Mouse (Mus musculus) forebrain, embryonic 13.5 days (tissue): Measurements from ENCODE around the gene Tmem72. TPM values are rescaled to one million over a fixed set of nuclear protein-coding genes. Genes with fewer than 3 reads are reported as not detected.

ENCODE experiments used
- microRNA-seq: library from miRNA; unstranded; fragments of <30 nt; microRNA quantifications from one replicate; pipeline ENCODE4, GENCODE M21; 2016
- polyA plus RNA-seq: library from polyadenylated mRNA; unstranded; fragments of >200 nt; fragmentation: Nextera tagmentation; extraction: Ambion mirVana; gene quantifications from 2 replicates; pipeline ENCODE4 v1.2.1, GENCODE M21; 2015

The Tmem72 gene
- polyA plus RNA-seq, 1 experiment from 2014 or later, result 0.06 TPM

Small RNAs within 50 kb of the gene (microRNA-seq; reads per million reads assigned to microRNA genes)
- 1.1 reads per million for gene Mir7043

Other genes starting within 250 kb of the Tmem72 start
- gene Olfr211, start 227.8 kb downstream of the Tmem72 start, polyA plus RNA-seq, result not detected in 2 replicates
- gene Olfr212, start 210.4 kb downstream of the Tmem72 start, polyA plus RNA-seq, result not detected in 2 replicates
- not detected in 2 replicates for gene Olfr213, start 178.5 kb downstream of the Tmem72 start, polyA plus RNA-seq
- 0.53 and 0.78 TPM in 2 replicates for gene Gm5580, start 165.8 kb downstream of the Tmem72 start, polyA plus RNA-seq
- gene Olfr214, start 162.7 kb downstream of the Tmem72 start, polyA plus RNA-seq, result not detected in 2 replicates
- gene Olfr215, start 132.7 kb downstream of the Tmem72 start, polyA plus RNA-seq, result not detected in 2 replicates
- gene Zfp422, start 87.9 kb downstream of the Tmem72 start, polyA plus RNA-seq, result 287 and 299 TPM in 2 replicates
- 3.9 and 4.1 TPM in 2 replicates for gene Depp1, start 66.3 kb downstream of the Tmem72 start, polyA plus RNA-seq
- 12.8 and 17.4 TPM in 2 replicates for gene Rassf4, start 43.0 kb downstream of the Tmem72 start, polyA plus RNA-seq